Mouse (Mus musculus) ZHBTc4 (cell line): ENCODE measurements around the gene Tbc1d8.

ENCODE experiments used
- DNase-seq: peaks from one replicate; pipeline ENCODE4 v3.0.0-alpha.2; 2011; ENCODE audit warnings: low read depth, low spot score

Gene Tbc1d8

GRCm38 (mm10) chr1:39396347-39396746 is 82.2 kb downstream of the Tbc1d8 start:
- DNase-seq: no peak

- DNase-seq: no peak
Observed at GRCm38 (mm10) chr1:39394650-39395049, 83.9 kb downstream of the Tbc1d8 start.

- DNase-seq: no peak
Observed at GRCm38 (mm10) chr1:39394096-39394495, 84.5 kb downstream of the Tbc1d8 start.

- no peak for DNase-seq
Observed at GRCm38 (mm10) chr1:39393217-39393867, 85.2 kb downstream of the Tbc1d8 start.

GRCm38 (mm10) chr1:39392189-39392588 is 86.4 kb downstream of the Tbc1d8 start:
- DNase-seq: peak; percentile 84

- no peak for DNase-seq
Observed at GRCm38 (mm10) chr1:39391652-39392051, 86.9 kb downstream of the Tbc1d8 start.

- DNase-seq: no peak
Observed at GRCm38 (mm10) chr1:39389338-39389737, 89.2 kb downstream of the Tbc1d8 start.

- no peak for DNase-seq
Observed at GRCm38 (mm10) chr1:39388163-39388562, 90.4 kb downstream of the Tbc1d8 start.

GRCm38 (mm10) chr1:39387497-39387896 is 91.1 kb downstream of the Tbc1d8 start:
- no peak for DNase-seq

- no peak for DNase-seq
Observed at GRCm38 (mm10) chr1:39386456-39386855, 92.1 kb downstream of the Tbc1d8 start.

GRCm38 (mm10) chr1:39384914-39385313 is 93.6 kb downstream of the Tbc1d8 start:
- no peak for DNase-seq

- no peak for DNase-seq
Observed at GRCm38 (mm10) chr1:39381017-39381416, 97.5 kb downstream of the Tbc1d8 start.

GRCm38 (mm10) chr1:39379021-39379420 is 99.5 kb downstream of the Tbc1d8 start:
- DNase-seq: no peak

- DNase-seq: no peak
Observed at GRCm38 (mm10) chr1:39378540-39378939, 100.0 kb downstream of the Tbc1d8 start.

- DNase-seq: peak; percentile 27
Observed at GRCm38 (mm10) chr1:39376726-39377240, 101.8 kb downstream of the Tbc1d8 start.

- DNase-seq: peak; percentile 21
Observed at GRCm38 (mm10) chr1:39376121-39376520, 102.4 kb downstream of the Tbc1d8 start.

- DNase-seq: peak; percentile 29
Observed at GRCm38 (mm10) chr1:39374231-39374809, 104.2 kb downstream of the Tbc1d8 start.

- peak; percentile 49 for DNase-seq
Observed at GRCm38 (mm10) chr1:39373378-39373777, 105.2 kb downstream of the Tbc1d8 start.

- peak; percentile 55 for DNase-seq
Observed at GRCm38 (mm10) chr1:39372220-39372843, 106.2 kb downstream of the Tbc1d8 start.

- DNase-seq: no peak
Observed at GRCm38 (mm10) chr1:39370431-39370830, 108.1 kb downstream of the Tbc1d8 start.

- no peak for DNase-seq
Observed at GRCm38 (mm10) chr1:39368267-39368841, 110.2 kb downstream of the Tbc1d8 start.

- DNase-seq: peak; percentile 96
Observed at GRCm38 (mm10) chr1:39367601-39368266, 110.8 kb downstream of the Tbc1d8 start, which contains the start of gene Rpl31. Rpl31 (plus strand) TSS chr1:39367842.
